Comparison of ENCODE assay signal across 15 mouse cellular contexts in genomic region chr1:188725122-188725995, GRCm38 (mm10).
DNase-seq lines count a peak whose midpoint lies in the region; ATAC-seq and TF ChIP-seq lines count a peak whose summit lies in the region.
"Had no signal": no experiment of that assay in that cellular context is flagged by ENCODE, and none has a peak within 500 bp of the region (broad histone marks: within the 10 kb centered on the region; RNA-seq: fewer than 3 reads in every experiment).

No protein-coding gene starts in this region.

- no peaks in the 10 kb centered on the region for H3K27me3 ChIP-seq in hindbrain, embryonic 15.5 days
- no peaks in the 10 kb centered on the region for H3K27me3 ChIP-seq in hindbrain, embryonic 10.5 days (ENCODE audit: insufficient read depth, poor library complexity, severe bottlenecking)
- no peaks in the 10 kb centered on the region for H3K27me3 ChIP-seq in hindbrain, postnatal 0 days (ENCODE audit: insufficient read depth, low read length)
- no peaks in the 10 kb centered on the region for H3K27me3 ChIP-seq in heart, embryonic 10.5 days (ENCODE audit: insufficient read depth, poor library complexity, severe bottlenecking)
- H3K27me3 ChIP-seq: liver, embryonic 15.5 days had no signal

- H3K36me3 ChIP-seq in hindbrain, embryonic 15.5 days: no peaks in the 10 kb centered on the region
- no peaks in the 10 kb centered on the region for H3K36me3 ChIP-seq in hindbrain, embryonic 10.5 days
- H3K36me3 ChIP-seq in hindbrain, postnatal 0 days (ENCODE audit: insufficient read depth, low read length): no peaks in the 10 kb centered on the region
- H3K36me3 ChIP-seq in heart, embryonic 10.5 days: no peaks in the 10 kb centered on the region
- H3K36me3 ChIP-seq: liver, embryonic 15.5 days had no signal

- DNase-seq in cerebellum, postnatal 10 days: peak; percentile 53 to 58
- DNase-seq in cerebellum, adult 9-11 months: no peak
- DNase-seq in hindbrain, embryonic 10.5 days (ENCODE audit: low spot score): no peak
- DNase-seq in hindbrain, postnatal 0 days (ENCODE audit: low spot score): peak; percentile 57
- peak; percentile 67 for DNase-seq in retina, embryonic 14.5 days (ENCODE audit: low spot score)
- DNase-seq in spleen, postnatal 36 days (ENCODE audit: low spot score in 2 of 2): no peak
- no peak for DNase-seq in heart, embryonic 10.5 days (ENCODE audit: low spot score)
- DNase-seq: cerebellum, adult 11 months; heart, adult 2 months; kidney, adult 2 months; kidney, postnatal 14 days; thymus, postnatal 14 days had no signal

- H3K4me1 ChIP-seq in hindbrain, embryonic 15.5 days (replicated peaks): peaks cover 20% of the 10 kb centered on the region
- peaks cover 8% of the 10 kb centered on the region for H3K4me1 ChIP-seq in hindbrain, embryonic 10.5 days (replicated peaks)
- H3K4me1 ChIP-seq in hindbrain, postnatal 0 days (ENCODE audit: insufficient read depth, low read length): no peaks in the 10 kb centered on the region; the same call in 1 of the 2 replicates
- H3K4me1 ChIP-seq in heart, embryonic 10.5 days: no peaks in the 10 kb centered on the region
- H3K4me1 ChIP-seq: liver, embryonic 15.5 days had no signal

- H3K27ac ChIP-seq in hindbrain, embryonic 15.5 days (replicated peaks): no peak overlapping the region
- H3K27ac ChIP-seq in hindbrain, embryonic 10.5 days: no peak overlapping the region
- H3K27ac ChIP-seq in hindbrain, postnatal 0 days: no peak overlapping the region
- no peak overlapping the region for H3K27ac ChIP-seq in heart, embryonic 10.5 days
- H3K27ac ChIP-seq: heart, adult 2 months; liver, embryonic 15.5 days had no signal

- no peaks in the 10 kb centered on the region for H3K9me3 ChIP-seq in hindbrain, embryonic 15.5 days
- H3K9me3 ChIP-seq in hindbrain, embryonic 10.5 days: no peaks in the 10 kb centered on the region
- no peaks in the 10 kb centered on the region for H3K9me3 ChIP-seq in hindbrain, postnatal 0 days (ENCODE audit: low read length)
- no peaks in the 10 kb centered on the region for H3K9me3 ChIP-seq in heart, embryonic 10.5 days
- H3K9me3 ChIP-seq: liver, embryonic 15.5 days had no signal

- no peak overlapping the region for H3K9ac ChIP-seq in hindbrain, embryonic 15.5 days
- H3K9ac ChIP-seq in hindbrain, postnatal 0 days (replicated peaks; ENCODE audit: low read length): no peak overlapping the region
- H3K9ac ChIP-seq: liver, embryonic 15.5 days had no signal

- H3K4me3 ChIP-seq in hindbrain, embryonic 15.5 days: no peak overlapping the region
- no peak overlapping the region for H3K4me3 ChIP-seq in hindbrain, embryonic 10.5 days
- no peak overlapping the region for H3K4me3 ChIP-seq in hindbrain, postnatal 0 days (ENCODE audit: low read length)
- no peak overlapping the region for H3K4me3 ChIP-seq in heart, embryonic 10.5 days
- H3K4me3 ChIP-seq: heart, adult 2 months; liver, embryonic 15.5 days had no signal

- 0 out of 2 replicates have a peak overlapping the region, but pooled peaks have one; percentile 13 for H3K4me2 ChIP-seq in hindbrain, embryonic 15.5 days
- H3K4me2 ChIP-seq in hindbrain, postnatal 0 days (ENCODE audit: low read depth, low read length): peak overlapping the region; percentile 46
- H3K4me2 ChIP-seq: liver, embryonic 15.5 days had no signal

- ATAC-seq in hindbrain, embryonic 15.5 days (ENCODE audit: low FRiP score, low read depth): no peak
- ATAC-seq in hindbrain, postnatal 0 days: no peak
- ATAC-seq: lung, postnatal 0 days had no signal

- 51% methylated on average over 17 of the region's 17 CpGs for WGBS in hindbrain, embryonic 15.5 days
- 75% methylated on average over 17 of the region's 17 CpGs for WGBS in hindbrain, embryonic 10.5 days
- WGBS in hindbrain, postnatal 0 days: 44% methylated on average over 17 of the region's 17 CpGs
- WGBS in heart, embryonic 10.5 days: 72% methylated on average over 17 of the region's 17 CpGs

- no peak for TF ChIP-seq CTCF in hindbrain, postnatal 0 days (IDR thresholded peaks at IDR 0.05; ENCODE audit: low read depth)

Comparison
In these comparisons a context has a peak if more than half of its experiments do, and no peak if none do; other contexts are left out.
1. DNase-seq: peak in cerebellum, postnatal 10 days (2 of 2), hindbrain, postnatal 0 days (single experiment) and retina, embryonic 14.5 days (single experiment); none in cerebellum, adult 9-11 months (single experiment), hindbrain, embryonic 10.5 days (single experiment), spleen, postnatal 36 days (0 of 2) and heart, embryonic 10.5 days (single experiment).